Mouse (Mus musculus) forebrain, embryonic 15.5 days (tissue): Measurements from ENCODE around the gene Gli1. TPM values are rescaled to one million over a fixed set of nuclear protein-coding genes. Genes with fewer than 3 reads are reported as not detected.
A peak's percentile ranks its signal among the peaks of the same experiment; 100 is the strongest.

Source experiments
- ATAC-seq: fragments of 200-750 bp; cut with Nextera tagmentation; replicated peaks from 2 replicates; pipeline ENCODE4 v1.8.0; 2017; ENCODE audit warnings: mild to moderate bottlenecking, moderate TSS enrichment, moderate library complexity
- H3K27ac ChIP-seq: fragments of 300-500 bp; sonication (generic); replicated peaks from 2 replicates; pipeline ENCODE4 v1.5.1; 2015; ENCODE audit warnings: mild to moderate bottlenecking, inconsistent platforms
- H3K27me3 ChIP-seq: fragments of 300-500 bp; sonication (generic); 2 replicates; pipeline ENCODE4 v1.6.1; 2015; ENCODE audit warnings: inconsistent platforms
- H3K36me3 ChIP-seq: fragments of 300-500 bp; sonication (generic); 2 replicates; pipeline ENCODE4 v1.6.1; 2015; ENCODE audit warnings: mild to moderate bottlenecking, inconsistent platforms
- H3K4me1 ChIP-seq: fragments of 300-500 bp; sonication (generic); 2 replicates; pipeline ENCODE4 v1.6.1; 2015; ENCODE audit warnings: inconsistent platforms
- H3K4me2 ChIP-seq: fragments of 300-500 bp; sonication (generic); replicated peaks from 2 replicates; pipeline ENCODE4 v1.6.1; 2015; ENCODE audit warnings: mild to moderate bottlenecking, inconsistent platforms
- H3K4me3 ChIP-seq: fragments of 300-500 bp; sonication (generic); 2 replicates; pipeline ENCODE4 v1.5.1; 2015; ENCODE audit warnings: mild to moderate bottlenecking, inconsistent platforms
- H3K9ac ChIP-seq: fragments of 300-500 bp; sonication (generic); replicated peaks from 2 replicates; pipeline ENCODE4 v1.6.1; 2015; ENCODE audit warnings: mild to moderate bottlenecking, inconsistent platforms
- H3K9me3 ChIP-seq: fragments of 300-500 bp; sonication (generic); 2 replicates; pipeline ENCODE4 v1.6.1; 2016; ENCODE audit warnings: inconsistent platforms
- WGBS: fragments of 180-500 bp; shearing (Covaris S2); methylation state at CpG from one replicate; pipeline ENCODE4 v1.1.7; 2015; ENCODE audit warnings: mixed read lengths; 5-methylcytosine and 5-hydroxymethylcytosine counted together
- polyA plus RNA-seq: library from polyadenylated mRNA; unstranded; fragments of >200 nt; fragmentation: Nextera tagmentation; extraction: Ambion mirVana; gene quantifications from 2 replicates; pipeline ENCODE4 v1.2.1, GENCODE M21; 2015

Gli1 gene
- 1.2 and 1.5 TPM in 2 replicates for polyA plus RNA-seq

GRCm38 (mm10) chr10:127341891-127342639, at the start of gene Gli1:
Gene Gli1, minus strand, starts transcription at chr10:127341974.
- peak within 1 kb of the TSS; percentile 36 for H3K4me3 ChIP-seq
- under 1% methylated on average over 29 of the region's 29 CpGs for WGBS
- peaks cover 40% of the 10 kb centered on the region for H3K4me1 ChIP-seq
- no peak within 1 kb of the TSS for H3K27ac ChIP-seq
- no peak within 1 kb of the TSS for H3K9ac ChIP-seq
- peak within 1 kb of the TSS; percentile 56 for H3K4me2 ChIP-seq
- no peaks in the 10 kb centered on the region for H3K9me3 ChIP-seq
- no peaks in the 10 kb centered on the region for H3K36me3 ChIP-seq
- peaks cover 25% of the 10 kb centered on the region for H3K27me3 ChIP-seq
- ATAC-seq = 0 out of 2 replicates have a peak, but pooled peaks have one; percentile 23

- peaks cover 16% of the 10 kb centered on the region for H3K4me1 ChIP-seq
- H3K36me3 ChIP-seq = no peaks in the 10 kb centered on the region
- no peaks in the 10 kb centered on the region for H3K27me3 ChIP-seq
- H3K4me2 ChIP-seq = peak overlapping the region; percentile 70
- H3K27ac ChIP-seq = peak overlapping the region; percentile 92; the same call in 1 of the 2 replicates
- no peak for ATAC-seq
- H3K9ac ChIP-seq = peak overlapping the region; percentile 78
- no peaks in the 10 kb centered on the region for H3K9me3 ChIP-seq
- WGBS = 55% methylated on average over 2 of the region's 2 CpGs
- H3K4me3 ChIP-seq = peak overlapping the region; percentile 84
Observed at GRCm38 (mm10) chr10:127381743-127382134, 40.0 kb upstream of the Gli1 start.

GRCm38 (mm10) chr10:127380767-127381742, 39.3 kb upstream of the Gli1 start:
- peak; percentile 66 for ATAC-seq
- 2% methylated on average over 56 of the region's 79 CpGs for WGBS
- Histone ChIP-seq H3K9ac (peak overlapping the region; percentile 78), H3K27ac (peak overlapping the region; percentile 92), H3K27me3 (no peaks in the 10 kb centered on the region), H3K4me1 (peaks cover 16% of the 10 kb centered on the region), H3K4me3 (peak overlapping the region; percentile 84), H3K9me3 (no peaks in the 10 kb centered on the region), H3K4me2 (peak overlapping the region; percentile 70), H3K36me3 (no peaks in the 10 kb centered on the region)

GRCm38 (mm10) chr10:127380251-127380691, 38.5 kb upstream of the Gli1 start, which contains the start of gene R3hdm2:
Gene R3hdm2, plus strand, starts transcription at chr10:127380327.
- Histone ChIP-seq H3K27me3 (no peaks in the 10 kb centered on the region), H3K4me1 (peaks cover 16% of the 10 kb centered on the region), H3K27ac (peak within 1 kb of the TSS; percentile 92), H3K4me2 (peak within 1 kb of the TSS; percentile 70), H3K9ac (peak within 1 kb of the TSS; percentile 78), H3K9me3 (no peaks in the 10 kb centered on the region), H3K36me3 (no peaks in the 10 kb centered on the region), H3K4me3 (peak within 1 kb of the TSS; percentile 84)
- 0% methylated on average over 24 of the region's 53 CpGs for WGBS
- peak; percentile 97 for ATAC-seq

GRCm38 (mm10) chr10:127379654-127380053, 37.9 kb upstream of the Gli1 start:
- peak overlapping the region; percentile 55 for H3K4me2 ChIP-seq
- H3K4me3 ChIP-seq = peak overlapping the region; percentile 84
- peak overlapping the region; percentile 92 for H3K27ac ChIP-seq
- H3K9ac ChIP-seq = peak overlapping the region; percentile 78; the same call in 1 of the 2 replicates
- 85% methylated on average over 8 of the region's 8 CpGs for WGBS
- peaks cover 16% of the 10 kb centered on the region for H3K4me1 ChIP-seq
- H3K27me3 ChIP-seq = no peaks in the 10 kb centered on the region
- no peaks in the 10 kb centered on the region for H3K9me3 ChIP-seq
- ATAC-seq = no peak
- H3K36me3 ChIP-seq = no peaks in the 10 kb centered on the region

GRCm38 (mm10) chr10:127377700-127378099, 35.9 kb upstream of the Gli1 start:
- Histone ChIP-seq H3K9me3 (no peaks in the 10 kb centered on the region), H3K4me2 (no peak overlapping the region), H3K27me3 (no peaks in the 10 kb centered on the region), H3K4me3 (no peak overlapping the region), H3K36me3 (no peaks in the 10 kb centered on the region), H3K4me1 (peaks cover 16% of the 10 kb centered on the region), H3K27ac (no peak overlapping the region), H3K9ac (no peak overlapping the region)
- WGBS = 76% methylated on average over 3 of the region's 3 CpGs
- ATAC-seq = no peak

GRCm38 (mm10) chr10:127371023-127371422, 29.2 kb upstream of the Gli1 start:
- Histone ChIP-seq H3K4me3 (no peak overlapping the region), H3K9ac (no peak overlapping the region), H3K9me3 (no peaks in the 10 kb centered on the region), H3K36me3 (no peaks in the 10 kb centered on the region), H3K4me1 (0 out of 2 replicates have a peak, but pooled peaks cover 3% of the 10 kb centered on the region), H3K27me3 (no peaks in the 10 kb centered on the region), H3K27ac (no peak overlapping the region), H3K4me2 (no peak overlapping the region)
- 59% methylated on average over 2 of the region's 2 CpGs for WGBS
- ATAC-seq = no peak

- no peak within 1 kb of the TSS for H3K4me2 ChIP-seq
- no peaks in the 10 kb centered on the region for H3K27me3 ChIP-seq
- ATAC-seq = no peak
- H3K36me3 ChIP-seq = no peaks in the 10 kb centered on the region
- no peak within 1 kb of the TSS for H3K9ac ChIP-seq
- no peaks in the 10 kb centered on the region for H3K9me3 ChIP-seq
- 79% methylated on average over 22 of the region's 22 CpGs for WGBS
- no peak within 1 kb of the TSS for H3K27ac ChIP-seq
- H3K4me1 ChIP-seq = 0 out of 2 replicates have a peak, but pooled peaks cover 3% of the 10 kb centered on the region
- no peak within 1 kb of the TSS for H3K4me3 ChIP-seq
Observed at GRCm38 (mm10) chr10:127369834-127370820, 28.4 kb upstream of the Gli1 start, which contains the start of gene Inhbc. Gene Inhbc, minus strand, starts transcription at chr10:127370431.

- H3K4me1 ChIP-seq = 0 out of 2 replicates have a peak, but pooled peaks cover 3% of the 10 kb centered on the region
- H3K27ac ChIP-seq = no peak overlapping the region
- H3K27me3 ChIP-seq = no peaks in the 10 kb centered on the region
- no peaks in the 10 kb centered on the region for H3K36me3 ChIP-seq
- H3K9ac ChIP-seq = no peak overlapping the region
- no peak overlapping the region for H3K4me2 ChIP-seq
- H3K9me3 ChIP-seq = no peaks in the 10 kb centered on the region
- no peak for ATAC-seq
- H3K4me3 ChIP-seq = no peak overlapping the region
- WGBS = 65% methylated on average over 2 of the region's 2 CpGs
Observed at GRCm38 (mm10) chr10:127368273-127368672, 26.5 kb upstream of the Gli1 start.

- H3K4me3 ChIP-seq = no peak overlapping the region
- no peak overlapping the region for H3K9ac ChIP-seq
- no peaks in the 10 kb centered on the region for H3K27me3 ChIP-seq
- H3K4me2 ChIP-seq = no peak overlapping the region
- H3K4me1 ChIP-seq = 0 out of 2 replicates have a peak, but pooled peaks cover 3% of the 10 kb centered on the region
- no peak overlapping the region for H3K27ac ChIP-seq
- no peak for ATAC-seq
- WGBS = 61% methylated on average over 5 of the region's 5 CpGs
- no peaks in the 10 kb centered on the region for H3K9me3 ChIP-seq
- H3K36me3 ChIP-seq = no peaks in the 10 kb centered on the region
Observed at GRCm38 (mm10) chr10:127367116-127367515, 25.3 kb upstream of the Gli1 start.

- H3K27ac ChIP-seq = no peak overlapping the region
- H3K4me1 ChIP-seq = no peaks in the 10 kb centered on the region
- H3K4me2 ChIP-seq = no peak overlapping the region
- 88% methylated on average over 3 of the region's 3 CpGs for WGBS
- no peak overlapping the region for H3K9ac ChIP-seq
- no peak overlapping the region for H3K4me3 ChIP-seq
- H3K9me3 ChIP-seq = no peaks in the 10 kb centered on the region
- no peaks in the 10 kb centered on the region for H3K27me3 ChIP-seq
- ATAC-seq = no peak
- no peaks in the 10 kb centered on the region for H3K36me3 ChIP-seq
Observed at GRCm38 (mm10) chr10:127360714-127361113, 18.9 kb upstream of the Gli1 start.
